Mouse (Mus musculus): ENCODE results near the gene Il16. TPM values are rescaled to one million over a fixed set of nuclear protein-coding genes. Genes with fewer than 3 reads are reported as not detected.

The Il16 gene
- polyA plus RNA-seq, 1 experiment = not detected

DNA sequence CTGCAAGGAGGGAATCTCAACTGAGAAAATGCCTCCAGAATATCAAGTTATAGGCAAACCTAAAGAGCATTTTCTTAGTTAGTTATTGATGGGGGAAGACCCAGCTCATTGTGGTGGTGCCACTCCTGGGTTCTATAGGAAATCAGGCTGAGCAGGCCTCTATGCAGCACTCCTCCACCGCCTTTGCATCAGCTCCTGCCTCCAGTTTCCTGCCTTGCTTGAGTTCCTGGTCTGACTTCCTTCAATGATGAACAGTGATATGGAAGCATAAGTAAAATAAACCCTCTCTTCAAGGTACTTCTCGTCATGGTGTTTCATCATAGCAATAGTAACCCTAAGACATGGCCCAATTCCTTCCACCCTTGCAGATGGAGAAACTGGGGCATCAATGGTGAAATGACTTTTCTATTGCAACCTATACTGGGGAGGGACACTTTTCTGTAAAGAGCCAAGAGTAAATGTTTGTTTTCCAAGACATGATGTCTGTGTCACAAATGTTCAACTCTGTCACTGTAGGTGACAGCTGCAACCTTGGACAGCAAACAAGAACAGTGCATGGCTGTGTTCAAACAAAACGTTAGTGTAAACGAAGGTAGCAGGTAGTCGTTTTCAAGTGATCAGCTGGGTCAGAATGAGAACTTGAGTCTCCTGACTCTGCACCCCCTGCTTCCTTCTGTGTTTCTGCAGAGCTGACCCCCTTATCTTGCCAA is 77.4 kb downstream of the Il16 start:
- Histone ChIP-seq H3K4me3 (ENCODE audit: low read depth, low read length) (no peak overlapping the region), H3K27ac (ENCODE audit: insufficient read depth, low read length) (no peak overlapping the region), H3K36me3 (ENCODE audit: control insufficient read depth, insufficient read depth, low read length, poor library complexity, severe bottlenecking) (no peaks in the 10 kb centered on the region), H3K9ac (ENCODE audit: low read depth, poor library complexity, severe bottlenecking) (no peak overlapping the region), H3K4me1 (ENCODE audit: control insufficient read depth, insufficient read depth, low read length) (no peaks in the 10 kb centered on the region), H3K27me3 (ENCODE audit: control insufficient read depth, insufficient read depth, low read length, poor library complexity, severe bottlenecking) (no peaks in the 10 kb centered on the region), H3K9me3 (replicated peaks; ENCODE audit: control insufficient read depth, insufficient read depth, low read length, poor library complexity, severe bottlenecking) (no peaks in the 10 kb centered on the region)
- no peak for TF ChIP-seq EP300 (IDR thresholded peaks at IDR 0.05; ENCODE audit: insufficient read depth, low read depth, low read length)
- no peak for TF ChIP-seq CTCF (IDR thresholded peaks at IDR 0.05; ENCODE audit: low read depth, low read length)
- no peak for TF ChIP-seq POLR2A (IDR thresholded peaks at IDR 0.05; ENCODE audit: insufficient read depth, low read length)

DNA sequence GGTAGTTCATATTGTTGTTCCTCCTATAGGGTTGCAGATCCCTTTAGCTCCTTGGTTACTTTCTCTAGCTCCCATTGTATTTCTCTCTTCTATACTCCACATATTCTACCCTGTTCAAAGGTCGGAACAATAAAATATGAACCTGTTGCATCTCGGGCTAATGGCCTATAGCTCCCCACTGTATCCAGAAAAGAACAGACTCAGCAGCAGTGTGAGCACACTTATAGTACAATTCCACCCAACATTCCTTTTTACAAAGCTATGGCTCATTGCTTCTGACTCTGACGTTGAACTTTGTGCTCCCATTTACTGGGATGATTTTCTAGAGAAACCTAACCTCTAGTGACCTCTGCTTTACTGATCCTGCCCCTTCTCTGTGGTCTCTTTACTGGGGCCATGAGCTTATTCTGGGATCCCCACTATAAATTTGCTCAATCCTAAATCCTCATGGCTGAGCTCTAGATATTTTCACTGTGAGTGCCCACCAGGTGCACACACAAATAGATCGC is 79.4 kb downstream of the Il16 start:
- H3K4me1 ChIP-seq (ENCODE audit: control insufficient read depth, insufficient read depth, low read length) = no peaks in the 10 kb centered on the region
- H3K4me3 ChIP-seq (ENCODE audit: low read depth, low read length) = no peak overlapping the region
- H3K27me3 ChIP-seq (ENCODE audit: control insufficient read depth, insufficient read depth, low read length, poor library complexity, severe bottlenecking) = no peaks in the 10 kb centered on the region
- H3K9me3 ChIP-seq (replicated peaks; ENCODE audit: control insufficient read depth, insufficient read depth, low read length, poor library complexity, severe bottlenecking) = no peaks in the 10 kb centered on the region
- no peak overlapping the region for H3K27ac ChIP-seq (ENCODE audit: insufficient read depth, low read length)
- H3K36me3 ChIP-seq (ENCODE audit: control insufficient read depth, insufficient read depth, low read length, poor library complexity, severe bottlenecking) = no peaks in the 10 kb centered on the region
- no peak overlapping the region for H3K9ac ChIP-seq (ENCODE audit: low read depth, poor library complexity, severe bottlenecking)
- TF ChIP-seq CTCF (IDR thresholded peaks at IDR 0.05; ENCODE audit: low read depth, low read length) = no peak
- TF ChIP-seq POLR2A (IDR thresholded peaks at IDR 0.05; ENCODE audit: insufficient read depth, low read length) = no peak
- no peak for TF ChIP-seq EP300 (IDR thresholded peaks at IDR 0.05; ENCODE audit: insufficient read depth, low read depth, low read length)

DNA sequence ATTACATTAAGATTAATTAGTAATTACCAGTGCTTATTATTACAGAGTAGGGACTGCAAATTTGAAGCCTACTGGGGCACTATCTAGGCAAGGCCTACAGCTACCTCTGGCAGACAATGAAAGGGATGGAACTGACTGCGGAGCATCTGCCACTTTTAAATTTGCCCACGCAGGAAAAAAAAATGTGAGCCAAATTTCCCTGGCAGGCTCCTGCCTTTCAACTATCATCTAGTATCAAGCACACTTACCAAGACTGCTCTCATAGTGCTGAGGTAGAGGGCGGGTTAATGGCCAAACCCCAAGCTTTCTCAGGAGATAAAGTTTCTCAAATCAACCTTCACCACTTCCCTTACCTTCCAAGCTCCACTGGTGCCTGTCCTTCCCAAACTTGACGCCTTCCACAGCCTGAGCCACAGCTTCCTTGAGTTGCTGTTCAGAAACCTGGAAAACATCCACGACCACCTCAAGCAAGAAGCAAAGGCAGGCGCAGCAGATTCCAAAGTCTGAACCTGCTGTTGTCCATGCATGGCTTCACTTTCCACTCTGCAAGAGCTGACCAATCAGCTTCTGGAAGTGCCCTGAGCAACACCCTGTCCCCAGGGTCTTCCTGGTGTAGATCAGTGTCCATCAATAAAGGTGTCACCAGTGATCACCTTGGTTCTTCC is 82.7 kb downstream of the Il16 start:
- no peak overlapping the region for H3K9ac ChIP-seq (ENCODE audit: low read depth, poor library complexity, severe bottlenecking)
- H3K9me3 ChIP-seq (replicated peaks; ENCODE audit: control insufficient read depth, insufficient read depth, low read length, poor library complexity, severe bottlenecking) = no peaks in the 10 kb centered on the region
- no peak overlapping the region for H3K4me3 ChIP-seq (ENCODE audit: low read depth, low read length)
- H3K27me3 ChIP-seq (ENCODE audit: control insufficient read depth, insufficient read depth, low read length, poor library complexity, severe bottlenecking) = no peaks in the 10 kb centered on the region
- no peaks in the 10 kb centered on the region for H3K4me1 ChIP-seq (ENCODE audit: control insufficient read depth, insufficient read depth, low read length)
- H3K36me3 ChIP-seq (ENCODE audit: control insufficient read depth, insufficient read depth, low read length, poor library complexity, severe bottlenecking) = no peaks in the 10 kb centered on the region
- TF ChIP-seq CTCF (IDR thresholded peaks at IDR 0.05; ENCODE audit: low read depth, low read length) (no peak), POLR2A (IDR thresholded peaks at IDR 0.05; ENCODE audit: insufficient read depth, low read length) (no peak), EP300 (IDR thresholded peaks at IDR 0.05; ENCODE audit: insufficient read depth, low read depth, low read length) (no peak)
- no peak overlapping the region for H3K27ac ChIP-seq (ENCODE audit: insufficient read depth, low read length)

DNA sequence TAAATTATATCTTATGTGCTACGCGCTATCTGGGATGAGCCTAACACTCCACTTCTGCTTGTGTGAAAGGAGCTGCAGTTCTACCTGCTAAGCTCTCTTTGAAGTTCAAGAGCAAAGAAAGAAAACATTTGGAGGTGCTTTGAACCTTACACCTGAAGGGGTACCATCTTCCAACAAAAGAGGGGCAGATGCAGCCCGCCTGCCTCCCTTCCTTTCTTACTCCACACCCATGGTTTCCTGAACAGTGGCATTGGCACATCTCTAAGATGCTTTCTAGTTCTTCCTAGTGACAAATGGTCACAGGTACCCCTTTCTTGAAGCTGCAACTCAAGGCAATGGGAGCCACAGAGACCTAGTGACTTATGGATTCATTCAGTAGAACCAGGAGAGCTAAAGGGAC is 83.8 kb downstream of the Il16 start:
- TF ChIP-seq CTCF (IDR thresholded peaks at IDR 0.05; ENCODE audit: low read depth, low read length) = no peak
- Histone ChIP-seq H3K9me3 (replicated peaks; ENCODE audit: control insufficient read depth, insufficient read depth, low read length, poor library complexity, severe bottlenecking) (0 out of 2 replicates have a peak, but pooled peaks cover 1% of the 10 kb centered on the region), H3K36me3 (ENCODE audit: control insufficient read depth, insufficient read depth, low read length, poor library complexity, severe bottlenecking) (no peaks in the 10 kb centered on the region), H3K27me3 (ENCODE audit: control insufficient read depth, insufficient read depth, low read length, poor library complexity, severe bottlenecking) (no peaks in the 10 kb centered on the region), H3K4me3 (ENCODE audit: low read depth, low read length) (no peak overlapping the region), H3K9ac (ENCODE audit: low read depth, poor library complexity, severe bottlenecking) (no peak overlapping the region), H3K27ac (ENCODE audit: insufficient read depth, low read length) (no peak overlapping the region), H3K4me1 (ENCODE audit: control insufficient read depth, insufficient read depth, low read length) (no peaks in the 10 kb centered on the region)

DNA sequence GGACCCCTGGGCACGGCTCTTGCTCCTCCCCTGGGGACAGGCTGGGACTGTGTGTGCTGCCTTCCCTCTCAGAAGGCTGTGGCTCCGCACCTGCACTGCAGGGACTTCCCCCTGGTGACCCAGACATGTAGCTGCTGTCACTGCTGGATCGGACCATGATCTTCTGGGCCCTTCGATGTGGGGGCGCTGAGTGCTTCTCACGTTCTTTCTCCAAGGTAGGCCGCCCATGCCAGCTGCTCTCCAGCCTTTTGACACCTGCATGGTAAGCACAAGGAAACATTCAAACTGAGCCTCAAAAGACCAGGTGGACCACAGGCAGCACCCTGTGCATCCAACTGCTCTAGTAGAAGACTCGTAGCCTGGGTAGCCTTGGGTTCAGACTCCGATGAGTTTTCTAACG is 84.5 kb downstream of the Il16 start:
- Histone ChIP-seq H3K27ac (ENCODE audit: insufficient read depth, low read length) (no peak overlapping the region), H3K27me3 (ENCODE audit: control insufficient read depth, insufficient read depth, low read length, poor library complexity, severe bottlenecking) (no peaks in the 10 kb centered on the region), H3K4me3 (ENCODE audit: low read depth, low read length) (no peak overlapping the region), H3K36me3 (ENCODE audit: control insufficient read depth, insufficient read depth, low read length, poor library complexity, severe bottlenecking) (no peaks in the 10 kb centered on the region), H3K9ac (ENCODE audit: low read depth, poor library complexity, severe bottlenecking) (no peak overlapping the region), H3K4me1 (ENCODE audit: control insufficient read depth, insufficient read depth, low read length) (no peaks in the 10 kb centered on the region), H3K9me3 (replicated peaks; ENCODE audit: control insufficient read depth, insufficient read depth, low read length, poor library complexity, severe bottlenecking) (0 out of 2 replicates have a peak, but pooled peaks cover 3% of the 10 kb centered on the region)
- TF ChIP-seq CTCF (IDR thresholded peaks at IDR 0.05; ENCODE audit: low read depth, low read length) (no peak), POLR2A (IDR thresholded peaks at IDR 0.05; ENCODE audit: insufficient read depth, low read length) (no peak), EP300 (IDR thresholded peaks at IDR 0.05; ENCODE audit: insufficient read depth, low read depth, low read length) (no peak)

DNA sequence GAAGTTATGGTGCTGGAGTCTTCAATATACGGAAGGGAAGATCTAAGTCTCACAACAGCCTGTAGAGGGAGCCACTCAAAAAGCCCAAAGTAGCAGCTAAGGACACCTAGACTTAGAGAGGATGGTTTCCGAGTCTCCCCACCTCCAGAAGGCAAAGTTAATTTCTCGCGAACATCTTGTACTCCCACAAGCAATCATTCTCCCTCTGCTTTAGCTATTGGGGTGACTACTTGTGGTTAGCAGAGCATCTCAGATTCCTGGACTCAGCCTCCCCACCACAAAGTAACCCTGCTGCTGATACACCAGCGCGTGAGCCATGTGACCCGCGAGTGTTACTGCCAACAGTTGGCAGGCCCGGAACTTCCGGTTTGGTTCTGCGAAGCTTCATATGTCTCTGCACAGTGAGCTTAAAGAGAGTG is 85.2 kb downstream of the Il16 start:
- no peaks in the 10 kb centered on the region for H3K4me1 ChIP-seq (ENCODE audit: control insufficient read depth, insufficient read depth, low read length)
- TF ChIP-seq POLR2A (IDR thresholded peaks at IDR 0.05; ENCODE audit: insufficient read depth, low read length) = no peak
- no peak for TF ChIP-seq EP300 (IDR thresholded peaks at IDR 0.05; ENCODE audit: insufficient read depth, low read depth, low read length)
- no peak for TF ChIP-seq CTCF (IDR thresholded peaks at IDR 0.05; ENCODE audit: low read depth, low read length)
- H3K36me3 ChIP-seq (ENCODE audit: control insufficient read depth, insufficient read depth, low read length, poor library complexity, severe bottlenecking) = no peaks in the 10 kb centered on the region
- H3K27ac ChIP-seq (ENCODE audit: insufficient read depth, low read length) = no peak overlapping the region
- no peaks in the 10 kb centered on the region for H3K27me3 ChIP-seq (ENCODE audit: control insufficient read depth, insufficient read depth, low read length, poor library complexity, severe bottlenecking)
- H3K4me3 ChIP-seq (ENCODE audit: low read depth, low read length) = no peak overlapping the region
- 0 out of 2 replicates have a peak, but pooled peaks cover 3% of the 10 kb centered on the region for H3K9me3 ChIP-seq (replicated peaks; ENCODE audit: control insufficient read depth, insufficient read depth, low read length, poor library complexity, severe bottlenecking)
- no peak overlapping the region for H3K9ac ChIP-seq (ENCODE audit: low read depth, poor library complexity, severe bottlenecking)
